25 mouse cellular contexts compared by ENCODE assay signal in genomic region chr1:168686821-168687220, GRCm38 (mm10).
"Had no signal": no experiment of that assay in that cellular context is flagged by ENCODE, and none has a peak within 500 bp of the region (broad histone marks: within the 10 kb centered on the region; RNA-seq: fewer than 3 reads in every experiment).

No protein-coding gene starts in this region.

- H3K9ac ChIP-seq: heart, embryonic 12.5 days; hindbrain, embryonic 13.5 days; hindbrain, embryonic 15.5 days; kidney, embryonic 15.5 days; limb, embryonic 13.5 days; limb, embryonic 15.5 days; liver, embryonic 12.5 days had no signal

- H3K36me3 ChIP-seq: heart, embryonic 12.5 days; hindbrain, embryonic 10.5 days; hindbrain, embryonic 13.5 days; hindbrain, embryonic 15.5 days; kidney, embryonic 15.5 days; limb, embryonic 13.5 days; limb, embryonic 15.5 days; liver, embryonic 12.5 days had no signal

- H3K4me1 ChIP-seq: heart, embryonic 12.5 days; hindbrain, embryonic 10.5 days; kidney, embryonic 15.5 days; limb, embryonic 13.5 days; limb, embryonic 15.5 days; liver, embryonic 12.5 days had no signal

- H3K9me3 ChIP-seq: heart, embryonic 12.5 days; hindbrain, embryonic 10.5 days; hindbrain, embryonic 13.5 days; hindbrain, embryonic 15.5 days; kidney, embryonic 15.5 days; limb, embryonic 13.5 days; limb, embryonic 15.5 days; liver, embryonic 12.5 days had no signal

- DNase-seq: gastrocnemius, adult 2 months; gastrocnemius, postnatal 10 days; gastrocnemius, postnatal 25 days; heart, adult 2 months; heart, postnatal 10 days; heart, postnatal 4 days; kidney, adult 11 months; kidney, adult 2 months; kidney, adult 9 months; kidney, postnatal 14 days; kidney, postnatal 36 days; layer of hippocampus, adult 9-11 months; layer of hippocampus, postnatal 36 days; left cerebral cortex, postnatal 4 days had no signal

- ATAC-seq: hindbrain, postnatal 0 days; intestine, embryonic 16.5 days; liver, embryonic 12.5 days had no signal

- H3K27me3 ChIP-seq: heart, embryonic 12.5 days; hindbrain, embryonic 13.5 days; hindbrain, embryonic 15.5 days; kidney, embryonic 15.5 days; limb, embryonic 13.5 days; limb, embryonic 15.5 days; liver, embryonic 12.5 days had no signal

- H3K4me2 ChIP-seq: heart, embryonic 12.5 days; hindbrain, embryonic 13.5 days; hindbrain, embryonic 15.5 days; kidney, embryonic 15.5 days; limb, embryonic 13.5 days; limb, embryonic 15.5 days; liver, embryonic 12.5 days had no signal

- H3K4me3 ChIP-seq: gastrocnemius, adult 2 months; heart, adult 2 months; heart, embryonic 12.5 days; hindbrain, embryonic 10.5 days; hindbrain, embryonic 13.5 days; hindbrain, embryonic 15.5 days; kidney, embryonic 15.5 days; limb, embryonic 13.5 days; limb, embryonic 15.5 days; liver, embryonic 12.5 days had no signal

- H3K27ac ChIP-seq: gastrocnemius, adult 2 months; heart, adult 2 months; hindbrain, embryonic 10.5 days; hindbrain, embryonic 13.5 days; hindbrain, embryonic 15.5 days; hindbrain, postnatal 0 days; kidney, embryonic 15.5 days; kidney, postnatal 0 days; limb, embryonic 13.5 days; limb, embryonic 15.5 days; liver, embryonic 12.5 days had no signal
